Mouse (Mus musculus) adipose tissue, adult 10 weeks (tissue): Measurements from ENCODE around the gene Dgkg. TPM values are rescaled to one million over a fixed set of nuclear protein-coding genes. Genes with fewer than 3 reads are reported as not detected.

Source experiments
- polyA plus RNA-seq: library from polyadenylated mRNA; stranded (reverse); fragments of 350-450 nt; fragmentation: Illumina TruSeq; extraction: RNeasy Lipid Tissue Mini Kit (QIAGEN cat#74804); gene quantifications from one replicate; pipeline ENCODE4 v1.2.3, GENCODE M21; 2014; ENCODE audit warnings: low read depth, low replicate concordance

The Dgkg gene
- polyA plus RNA-seq: 3.8 TPM

DNA sequence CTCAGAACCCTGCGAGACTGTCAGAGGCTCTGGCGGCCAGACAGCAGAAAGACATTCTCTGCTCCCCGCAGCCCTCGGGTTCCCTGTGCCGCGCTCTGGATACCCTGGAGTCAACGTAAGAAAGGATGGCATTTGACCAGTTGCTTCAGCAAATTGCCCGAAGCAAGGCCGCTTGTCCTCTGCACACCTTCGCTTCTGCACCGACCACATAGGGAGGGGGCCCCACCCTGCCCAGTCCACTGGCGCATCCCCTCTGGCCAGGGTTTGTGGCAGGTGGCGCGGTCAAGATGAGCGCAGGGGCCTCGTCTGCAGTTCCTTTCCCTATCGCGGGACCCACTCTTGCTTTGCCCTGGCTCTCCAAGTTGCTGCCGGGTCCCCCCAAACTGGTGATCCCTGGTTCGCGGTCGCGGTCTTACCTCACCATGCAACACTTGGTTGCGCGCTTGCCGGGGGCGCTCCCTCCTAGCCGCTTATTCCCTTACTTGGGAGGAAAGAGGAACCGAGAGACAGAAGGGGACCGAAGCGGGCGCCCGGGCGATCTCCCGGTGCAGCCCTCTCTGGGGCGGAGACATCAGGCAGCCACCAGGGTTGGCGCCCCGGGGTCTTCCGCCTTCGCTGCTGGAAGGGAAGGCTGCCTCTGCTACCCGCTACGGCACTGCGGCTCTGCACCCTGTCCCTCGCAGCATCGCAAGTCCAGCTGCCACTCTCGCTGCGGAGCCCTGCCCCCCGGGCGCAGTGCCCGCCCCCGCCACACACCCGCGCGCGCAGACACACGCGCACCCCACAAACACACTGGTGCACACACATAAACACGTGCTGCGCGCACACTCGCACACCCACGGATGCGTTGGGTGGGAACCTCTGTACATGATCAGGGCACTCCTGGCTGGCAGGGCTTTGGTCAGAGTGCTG lies at the start of gene Dgkg:
Gene Dgkg, minus strand, starts transcription at position 689 of the 912 bp plus-strand sequence.

DNA sequence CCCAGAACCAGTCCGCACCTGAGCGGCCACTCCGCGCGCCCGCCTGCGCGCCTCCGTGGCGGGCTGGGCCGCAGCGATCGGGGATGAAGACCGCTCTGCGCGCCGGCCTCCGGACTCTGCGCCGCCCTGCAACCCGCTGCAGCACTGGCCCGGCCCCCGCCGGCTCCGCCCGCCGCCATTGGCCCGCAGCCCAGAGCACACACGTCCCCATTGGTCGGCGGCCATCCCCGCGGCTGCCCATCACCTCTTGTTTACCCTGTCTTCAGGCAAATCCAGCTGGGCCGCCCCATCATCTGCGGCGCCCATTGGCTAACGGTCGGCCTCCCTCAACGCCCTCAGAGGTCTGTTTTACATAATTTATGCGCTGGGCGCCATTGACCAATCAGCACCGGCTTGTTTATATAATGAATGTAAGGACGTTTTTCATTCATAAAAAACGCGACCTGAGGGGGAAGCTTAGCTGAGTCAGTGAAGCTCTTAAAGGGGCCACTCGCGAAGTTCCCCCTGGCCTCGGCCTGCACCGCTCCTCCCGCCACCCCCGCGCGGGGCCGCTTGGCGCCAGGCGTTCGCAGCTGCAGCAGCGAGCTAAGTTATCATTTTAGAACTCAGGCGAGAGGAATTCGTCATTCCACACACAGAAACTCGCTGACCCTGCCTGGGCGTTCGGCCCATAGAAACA lies 217.4 kb downstream of the Dgkg start, which contains the start of gene Etv5:
Gene Etv5, minus strand, starts transcription at position 221 of the 679 bp plus-strand sequence.

Other genes starting within 250 kb of the Dgkg start
- 100 TPM for gene Etv5, start 217.5 kb downstream of the Dgkg start, polyA plus RNA-seq
- gene Crygs, start 154.4 kb upstream of the Dgkg start, polyA plus RNA-seq: not detected
- gene Tbccd1, start 200.4 kb upstream of the Dgkg start, polyA plus RNA-seq: 18.3 TPM
- 98.6 TPM for gene Dnajb11, start 200.6 kb upstream of the Dgkg start, polyA plus RNA-seq
- gene Ahsg, start 234.1 kb upstream of the Dgkg start, polyA plus RNA-seq: 0.47 TPM